8 mouse cellular contexts compared by ENCODE assay signal in the genomic region with DNA sequence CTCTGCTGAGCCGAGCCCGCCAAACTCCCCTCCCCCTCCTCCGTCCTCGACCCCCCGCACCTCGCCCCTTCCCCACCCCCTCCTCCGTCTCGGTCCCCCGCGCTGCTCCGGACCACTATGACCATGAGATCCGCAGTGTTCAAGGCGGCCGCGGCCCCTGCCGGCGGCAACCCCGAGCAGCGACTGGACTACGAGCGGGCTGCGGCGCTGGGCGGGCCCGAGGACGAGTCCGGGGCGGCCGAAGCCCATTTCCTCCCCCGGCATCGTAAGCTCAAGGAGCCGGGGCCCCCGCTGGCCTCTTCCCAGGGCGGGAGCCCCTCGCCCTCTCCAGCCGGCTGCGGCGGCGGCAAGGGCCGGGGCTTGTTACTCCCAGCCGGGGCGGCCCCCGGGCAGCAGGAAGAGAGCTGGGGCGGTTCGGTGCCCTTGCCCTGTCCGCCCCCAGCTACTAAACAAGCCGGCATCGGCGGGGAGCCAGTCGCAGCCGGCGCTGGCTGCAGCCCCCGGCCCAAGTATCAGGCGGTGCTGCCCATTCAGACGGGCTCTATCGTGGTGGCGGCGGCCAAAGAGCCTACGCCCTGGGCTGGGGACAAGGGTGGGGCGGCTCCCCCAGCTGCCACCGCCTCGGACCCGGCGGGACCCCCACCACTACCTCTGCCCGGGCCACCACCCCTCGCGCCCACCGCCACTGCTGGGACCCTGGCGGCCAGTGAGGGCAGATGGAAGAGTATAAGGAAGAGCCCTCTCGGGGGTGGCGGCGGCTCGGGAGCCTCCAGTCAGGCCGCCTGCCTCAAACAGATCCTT. TPM values are rescaled to one million over a fixed set of nuclear protein-coding genes. Genes with fewer than 3 reads are reported as not detected.
DNase-seq lines count a peak whose midpoint lies in the region; ATAC-seq and TF ChIP-seq lines count a peak whose summit lies in the region.

No protein-coding gene starts in this region.

- peak overlapping the region; percentile 99 for H3K27ac ChIP-seq in layer of hippocampus, adult 2 months
- peak overlapping the region; percentile 100 for H3K27ac ChIP-seq in forebrain, embryonic 12.5 days
- peak overlapping the region; percentile 100 for H3K27ac ChIP-seq in hindbrain, embryonic 12.5 days
- peak overlapping the region; percentile 100 for H3K27ac ChIP-seq in limb, embryonic 15.5 days
- H3K27ac ChIP-seq in midbrain, embryonic 16.5 days (ENCODE audit: low read length) = peak overlapping the region; percentile 96
- H3K27ac ChIP-seq in thymus, adult 2 months (ENCODE audit: control insufficient read depth, insufficient read depth, low read length) = peak overlapping the region; percentile 73

- no peaks in the 10 kb centered on the region for H3K9me3 ChIP-seq in forebrain, embryonic 12.5 days
- no peaks in the 10 kb centered on the region for H3K9me3 ChIP-seq in hindbrain, embryonic 12.5 days (replicated peaks)
- H3K9me3 ChIP-seq in limb, embryonic 15.5 days = no peaks in the 10 kb centered on the region
- no peaks in the 10 kb centered on the region for H3K9me3 ChIP-seq in midbrain, embryonic 16.5 days (replicated peaks; ENCODE audit: control insufficient read depth, low read length, poor library complexity, severe bottlenecking)

- peaks cover 48% of the 10 kb centered on the region for H3K4me1 ChIP-seq in forebrain, embryonic 12.5 days
- peaks cover 39% of the 10 kb centered on the region for H3K4me1 ChIP-seq in hindbrain, embryonic 12.5 days
- peaks cover 27% of the 10 kb centered on the region for H3K4me1 ChIP-seq in limb, embryonic 15.5 days
- H3K4me1 ChIP-seq in midbrain, embryonic 16.5 days (ENCODE audit: control insufficient read depth, insufficient read depth, low read length) = peaks cover 32% of the 10 kb centered on the region
- H3K4me1 ChIP-seq in thymus, adult 2 months (replicated peaks; ENCODE audit: control insufficient read depth, insufficient read depth, low read length) = peaks cover 15% of the 10 kb centered on the region

- peaks cover 26% of the 10 kb centered on the region for H3K36me3 ChIP-seq in forebrain, embryonic 12.5 days (replicated peaks)
- peaks cover 22% of the 10 kb centered on the region for H3K36me3 ChIP-seq in hindbrain, embryonic 12.5 days
- peaks cover 25% of the 10 kb centered on the region for H3K36me3 ChIP-seq in limb, embryonic 15.5 days
- peaks cover 6% of the 10 kb centered on the region for H3K36me3 ChIP-seq in midbrain, embryonic 16.5 days (ENCODE audit: control insufficient read depth, insufficient read depth, low read length)
- peaks cover 18% of the 10 kb centered on the region for H3K36me3 ChIP-seq in thymus, adult 2 months (ENCODE audit: control insufficient read depth, insufficient read depth, low read length)

- peak overlapping the region; percentile 99 for H3K4me3 ChIP-seq in layer of hippocampus, adult 2 months
- H3K4me3 ChIP-seq in forebrain, embryonic 12.5 days (replicated peaks) = peak overlapping the region; percentile 100
- peak overlapping the region; percentile 100 for H3K4me3 ChIP-seq in hindbrain, embryonic 12.5 days
- H3K4me3 ChIP-seq in limb, embryonic 15.5 days = peak overlapping the region; percentile 100
- H3K4me3 ChIP-seq in midbrain, embryonic 16.5 days (ENCODE audit: low read depth, low read length) = peak overlapping the region; percentile 98
- peak overlapping the region; percentile 100 for H3K4me3 ChIP-seq in thymus, adult 2 months (ENCODE audit: control insufficient read depth, insufficient read depth, low read length)

- peak; percentile 49 for ATAC-seq in forebrain, embryonic 12.5 days (ENCODE audit: low FRiP score)
- peak; percentile 53 for ATAC-seq in hindbrain, embryonic 12.5 days (ENCODE audit: low FRiP score)
- ATAC-seq in limb, embryonic 15.5 days (ENCODE audit: insufficient number of reproducible peaks, low FRiP score, low TSS enrichment, low read depth) = peak; percentile 44
- ATAC-seq in midbrain, embryonic 16.5 days = peak; percentile 47

- peak overlapping the region; percentile 96 for H3K4me2 ChIP-seq in forebrain, embryonic 12.5 days
- peak overlapping the region; percentile 98 for H3K4me2 ChIP-seq in hindbrain, embryonic 12.5 days (replicated peaks)
- H3K4me2 ChIP-seq in limb, embryonic 15.5 days = peak overlapping the region; percentile 83
- peak overlapping the region; percentile 94 for H3K4me2 ChIP-seq in midbrain, embryonic 16.5 days (ENCODE audit: low read length)

- TF ChIP-seq POLR2A in thymus, adult 2 months (IDR thresholded peaks at IDR 0.05; ENCODE audit: control insufficient read depth, extremely low read depth, insufficient read depth, low read length, poor library complexity) = no peak

- no peak for DNase-seq in layer of hippocampus, adult 2 months (ENCODE audit: low spot score in 2 of 2)
- DNase-seq in layer of hippocampus, adult 9-10 months (ENCODE audit: low spot score) = no peak
- DNase-seq in brain, adult 2 months (ENCODE audit: low read depth, low spot score) = peak; percentile 51
- peak; percentile 50 for DNase-seq in thymus, adult 2 months

- peak; percentile 37 for TF ChIP-seq CTCF in layer of hippocampus, adult 2 months (conservative IDR thresholded peaks at IDR 0.05)
- no peak for TF ChIP-seq CTCF in thymus, adult 2 months (IDR thresholded peaks at IDR 0.05; ENCODE audit: borderline replicate concordance, control insufficient read depth, extremely low read depth, insufficient read depth, low read length, poor library complexity)

- H3K27me3 ChIP-seq in forebrain, embryonic 12.5 days = no peaks in the 10 kb centered on the region
- H3K27me3 ChIP-seq in hindbrain, embryonic 12.5 days = no peaks in the 10 kb centered on the region
- no peaks in the 10 kb centered on the region for H3K27me3 ChIP-seq in limb, embryonic 15.5 days
- H3K27me3 ChIP-seq in midbrain, embryonic 16.5 days (ENCODE audit: control insufficient read depth, insufficient read depth, low read depth, low read length) = no peaks in the 10 kb centered on the region
- H3K27me3 ChIP-seq in thymus, adult 2 months (ENCODE audit: control insufficient read depth, insufficient read depth, low read length) = no peaks in the 10 kb centered on the region

- under 1% methylated on average over 63 of the region's 74 CpGs for WGBS in forebrain, embryonic 12.5 days
- 1% methylated on average over 66 of the region's 74 CpGs for WGBS in hindbrain, embryonic 12.5 days
- WGBS in limb, embryonic 15.5 days = under 1% methylated on average over 53 of the region's 74 CpGs
- under 1% methylated on average over 70 of the region's 74 CpGs for WGBS in midbrain, embryonic 16.5 days
- WGBS in thymus, adult 2 months = under 1% methylated on average over 69 of the region's 74 CpGs

- peak overlapping the region; percentile 99 for H3K9ac ChIP-seq in forebrain, embryonic 12.5 days
- H3K9ac ChIP-seq in hindbrain, embryonic 12.5 days = peak overlapping the region; percentile 100
- peak overlapping the region; percentile 100 for H3K9ac ChIP-seq in limb, embryonic 15.5 days
- peak overlapping the region; percentile 100 for H3K9ac ChIP-seq in midbrain, embryonic 16.5 days (ENCODE audit: low read depth, low read length)

RNA-seq across cellular contexts. Expression of a gene that starts 0.6 kb away (rescaled TPM):
- total RNA-seq in layer of hippocampus, adult 2 months (2021) = 100 to 1,000 TPM; 168 to 178 TPM
- polyA plus RNA-seq in forebrain, embryonic 12.5 days (2016; fragmentation: Nextera tagmentation; extraction: Ambion mirVana) = 39.3 and 39.9 TPM in 2 replicates
- 38.8 and 40.4 TPM in 2 replicates for polyA plus RNA-seq in hindbrain, embryonic 12.5 days (2016; fragmentation: Nextera tagmentation; extraction: Ambion mirVana)
- polyA plus RNA-seq in limb, embryonic 15.5 days (2015; fragmentation: Nextera tagmentation; extraction: Ambion mirVana) = 22.9 and 25.8 TPM in 2 replicates
- polyA plus RNA-seq in midbrain, embryonic 16.5 days (2015; fragmentation: Nextera tagmentation; extraction: Ambion mirVana) = 29.2 and 33.2 TPM in 2 replicates
- 50.3 and 66.0 TPM in 2 replicates for polyA plus RNA-seq in thymus, adult 2 months (2012; rRNA removed)

RNA-seq across cellular contexts. Expression of a gene that starts 8.8 kb away (rescaled TPM):
- 10 to 100 TPM; 61.0 to 62.1 TPM for total RNA-seq in layer of hippocampus, adult 2 months (2021)
- polyA plus RNA-seq in forebrain, embryonic 12.5 days (2016; fragmentation: Nextera tagmentation; extraction: Ambion mirVana) = 63.2 and 67.4 TPM in 2 replicates
- polyA plus RNA-seq in hindbrain, embryonic 12.5 days (2016; fragmentation: Nextera tagmentation; extraction: Ambion mirVana) = 62.5 and 66.5 TPM in 2 replicates
- polyA plus RNA-seq in limb, embryonic 15.5 days (2015; fragmentation: Nextera tagmentation; extraction: Ambion mirVana) = 30.0 and 32.5 TPM in 2 replicates
- polyA plus RNA-seq in midbrain, embryonic 16.5 days (2015; fragmentation: Nextera tagmentation; extraction: Ambion mirVana) = 47.0 and 51.7 TPM in 2 replicates
- 66.5 and 72.2 TPM in 2 replicates for polyA plus RNA-seq in thymus, adult 2 months (2012; rRNA removed)

RNA-seq across cellular contexts. Expression of a gene that starts 20.8 kb away (rescaled TPM):
- total RNA-seq in layer of hippocampus, adult 2 months (2021) = 10 to 100 TPM; 93.2 to 94.0 TPM
- 2.1 and 2.2 TPM in 2 replicates for polyA plus RNA-seq in forebrain, embryonic 12.5 days (2016; fragmentation: Nextera tagmentation; extraction: Ambion mirVana)
- 1.2 and 1.3 TPM in 2 replicates for polyA plus RNA-seq in hindbrain, embryonic 12.5 days (2016; fragmentation: Nextera tagmentation; extraction: Ambion mirVana)
- polyA plus RNA-seq in limb, embryonic 15.5 days (2015; fragmentation: Nextera tagmentation; extraction: Ambion mirVana) = 1.2 TPM in 2 replicates
- 3.5 and 5.2 TPM in 2 replicates for polyA plus RNA-seq in midbrain, embryonic 16.5 days (2015; fragmentation: Nextera tagmentation; extraction: Ambion mirVana)
- polyA plus RNA-seq in thymus, adult 2 months (2012; rRNA removed) = 34.4 and 37.7 TPM in 2 replicates

RNA-seq across cellular contexts. Expression of a gene that starts 40.7 kb away (rescaled TPM):
- total RNA-seq in layer of hippocampus, adult 2 months (2021) = 100 to 1,000 TPM; 213 to 240 TPM
- polyA plus RNA-seq in forebrain, embryonic 12.5 days (2016; fragmentation: Nextera tagmentation; extraction: Ambion mirVana) = 1.5 and 1.6 TPM in 2 replicates
- 3.1 and 4.1 TPM in 2 replicates for polyA plus RNA-seq in hindbrain, embryonic 12.5 days (2016; fragmentation: Nextera tagmentation; extraction: Ambion mirVana)
- polyA plus RNA-seq in limb, embryonic 15.5 days (2015; fragmentation: Nextera tagmentation; extraction: Ambion mirVana) = 11.1 TPM in 2 replicates
- polyA plus RNA-seq in midbrain, embryonic 16.5 days (2015; fragmentation: Nextera tagmentation; extraction: Ambion mirVana) = 9.6 and 10.6 TPM in 2 replicates
- 8.5 and 11.6 TPM in 2 replicates for polyA plus RNA-seq in thymus, adult 2 months (2012; rRNA removed)

RNA-seq across cellular contexts. Expression of a gene that starts 55.5 kb away (rescaled TPM):
- 1,000 to 10,000 TPM in 1 of 2 experiments, 100 to 1,000 TPM in 1; 996 to 1,082 TPM for total RNA-seq in layer of hippocampus, adult 2 months (2021)
- polyA plus RNA-seq in forebrain, embryonic 12.5 days (2016; fragmentation: Nextera tagmentation; extraction: Ambion mirVana) = 53.4 and 59.8 TPM in 2 replicates
- 67.2 and 68.4 TPM in 2 replicates for polyA plus RNA-seq in hindbrain, embryonic 12.5 days (2016; fragmentation: Nextera tagmentation; extraction: Ambion mirVana)
- polyA plus RNA-seq in limb, embryonic 15.5 days (2015; fragmentation: Nextera tagmentation; extraction: Ambion mirVana) = 38.4 and 39.6 TPM in 2 replicates
- 139 and 149 TPM in 2 replicates for polyA plus RNA-seq in midbrain, embryonic 16.5 days (2015; fragmentation: Nextera tagmentation; extraction: Ambion mirVana)
- 36.8 and 41.5 TPM in 2 replicates for polyA plus RNA-seq in thymus, adult 2 months (2012; rRNA removed)

Comparison
In these comparisons a context has a peak if more than half of its experiments do, and no peak if none do; other contexts are left out.
1. DNase-seq: peak in brain, adult 2 months (single experiment) and thymus, adult 2 months (single experiment); none in layer of hippocampus, adult 2 months (0 of 2) and layer of hippocampus, adult 9-10 months (single experiment).
2. Peak in every context shown above with its lines, with median percentiles within 50 percentile points of each other: H3K27ac ChIP-seq, H3K4me3 ChIP-seq, ATAC-seq, H3K4me2 ChIP-seq and H3K9ac ChIP-seq.